Mouse (Mus musculus) stomach, embryonic 16.5 days (tissue): ENCODE data around the gene Tmem42. TPM values are rescaled to one million over a fixed set of nuclear protein-coding genes. Genes with fewer than 3 reads are reported as not detected.

ENCODE experiments used
- ATAC-seq: fragments of 200-750 bp; cut with Nextera tagmentation; 2 replicates; pipeline ENCODE4 v1.8.0; 2017; ENCODE audit warnings: moderate number of reproducible peaks, moderate TSS enrichment; ENCODE audit not compliant: insufficient read depth, low FRiP score
- H3K27ac ChIP-seq: fragments of 300-500 bp; sonication (generic); 2 replicates; pipeline ENCODE4 v1.5.1; 2014; ENCODE audit warnings: low read length
- H3K27me3 ChIP-seq: fragments of 300-500 bp; sonication (generic); 2 replicates; pipeline ENCODE4 v1.6.1; 2014; ENCODE audit warnings: low read length, control low read depth, mixed read lengths; ENCODE audit not compliant: control insufficient read depth, insufficient read depth
- H3K36me3 ChIP-seq: fragments of 300-500 bp; sonication (generic); 2 replicates; pipeline ENCODE4 v1.6.1; 2014; ENCODE audit warnings: low read length; ENCODE audit not compliant: control insufficient read depth, insufficient read depth
- H3K4me1 ChIP-seq: fragments of 300-500 bp; sonication (generic); 2 replicates; pipeline ENCODE4 v1.6.1; 2014; ENCODE audit warnings: low read length, control low read depth, mixed read lengths; ENCODE audit not compliant: control insufficient read depth, insufficient read depth
- H3K4me2 ChIP-seq: fragments of 300-500 bp; sonication (generic); 2 replicates; pipeline ENCODE4 v1.6.1; 2014; ENCODE audit warnings: low read depth, low read length, mixed read lengths
- H3K4me3 ChIP-seq: fragments of 300-500 bp; sonication (generic); replicated peaks from 2 replicates; pipeline ENCODE4 v1.5.1; 2014; ENCODE audit warnings: mild to moderate bottlenecking, low read length
- H3K9ac ChIP-seq: fragments of 300-500 bp; sonication (generic); 2 replicates; pipeline ENCODE4 v1.6.1; 2014; ENCODE audit warnings: low read length
- H3K9me3 ChIP-seq: fragments of 300-500 bp; sonication (generic); replicated peaks from 2 replicates; pipeline ENCODE4 v1.6.1; 2016; ENCODE audit warnings: low read length, control low read depth; ENCODE audit not compliant: control insufficient read depth
- WGBS: fragments of 180-500 bp; shearing (Covaris S2); extraction: QIAGEN DNeasy Blood & Tissue Kit; methylation state at CpG from one replicate; pipeline ENCODE4 v1.1.7; 2014; 5-methylcytosine and 5-hydroxymethylcytosine counted together
- polyA plus RNA-seq: library from polyadenylated mRNA; unstranded; fragments of >200 nt; fragmentation: Nextera tagmentation; extraction: Ambion mirVana; gene quantifications from 2 replicates; pipeline ENCODE4 v1.2.1, GENCODE M21; 2015

Gene Tmem42
- polyA plus RNA-seq, 1 experiment from 2014 or later: 18.7 TPM

DNA sequence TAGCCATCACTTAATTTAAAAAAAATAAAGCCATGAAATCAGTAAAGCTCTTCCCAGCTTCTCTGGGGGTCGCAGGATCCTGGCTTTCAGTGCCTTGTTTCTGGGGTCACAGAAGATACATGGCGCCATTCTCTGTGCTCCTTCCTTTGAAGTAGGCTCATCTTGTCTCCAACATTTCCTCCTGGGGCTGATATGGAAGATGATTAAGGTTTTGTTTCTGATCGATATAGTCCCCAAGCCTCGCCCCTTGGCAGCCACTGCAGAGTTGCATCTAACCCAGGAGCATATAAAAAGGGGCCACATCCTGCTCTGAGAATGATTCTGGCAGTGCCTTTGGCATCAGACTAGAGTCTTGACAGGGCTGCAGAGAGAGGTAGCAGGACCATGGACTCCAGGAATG lies 13.3 kb downstream of the Tmem42 start, which contains the start of gene Tgm4:
Gene Tgm4, plus strand, starts transcription at position 301 of the 400 bp plus-strand sequence.
- no peak within 1 kb of the TSS for H3K27ac ChIP-seq
- no peaks in the 10 kb centered on the region for H3K36me3 ChIP-seq
- no peaks in the 10 kb centered on the region for H3K4me1 ChIP-seq
- H3K9me3 ChIP-seq: no peaks in the 10 kb centered on the region
- WGBS: 80% methylated on average over 4 of the region's 4 CpGs
- no peak within 1 kb of the TSS for H3K4me2 ChIP-seq
- H3K4me3 ChIP-seq: no peak within 1 kb of the TSS
- H3K27me3 ChIP-seq: no peaks in the 10 kb centered on the region
- H3K9ac ChIP-seq: no peak within 1 kb of the TSS
- ATAC-seq: no peak

DNA sequence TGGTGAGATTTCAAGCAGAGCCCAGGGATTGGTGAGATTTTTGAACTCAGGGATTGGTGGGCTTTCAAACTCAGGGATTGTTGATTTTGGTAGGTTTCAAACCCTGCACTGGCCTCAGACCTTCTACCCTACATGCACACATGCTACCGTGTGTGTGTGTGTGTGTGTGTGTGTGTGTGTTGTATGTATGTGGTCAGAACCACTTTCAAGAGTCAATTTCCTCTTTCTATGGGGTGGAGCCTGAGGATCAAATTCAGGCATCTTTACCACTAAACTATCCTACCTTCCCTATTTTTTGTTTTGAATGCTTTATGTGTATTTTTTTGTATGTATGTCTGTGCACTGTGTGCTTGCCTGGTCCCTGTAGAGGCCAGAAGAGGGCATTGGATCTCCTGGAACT lies 26.5 kb downstream of the Tmem42 start:
- 69% methylated on average over 1 of the region's 1 CpGs for WGBS
- Histone ChIP-seq H3K27me3 (no peaks in the 10 kb centered on the region), H3K9ac (no peak overlapping the region), H3K36me3 (no peaks in the 10 kb centered on the region), H3K4me2 (no peak overlapping the region), H3K9me3 (no peaks in the 10 kb centered on the region), H3K27ac (no peak overlapping the region), H3K4me1 (no peaks in the 10 kb centered on the region), H3K4me3 (no peak overlapping the region)
- no peak for ATAC-seq

DNA sequence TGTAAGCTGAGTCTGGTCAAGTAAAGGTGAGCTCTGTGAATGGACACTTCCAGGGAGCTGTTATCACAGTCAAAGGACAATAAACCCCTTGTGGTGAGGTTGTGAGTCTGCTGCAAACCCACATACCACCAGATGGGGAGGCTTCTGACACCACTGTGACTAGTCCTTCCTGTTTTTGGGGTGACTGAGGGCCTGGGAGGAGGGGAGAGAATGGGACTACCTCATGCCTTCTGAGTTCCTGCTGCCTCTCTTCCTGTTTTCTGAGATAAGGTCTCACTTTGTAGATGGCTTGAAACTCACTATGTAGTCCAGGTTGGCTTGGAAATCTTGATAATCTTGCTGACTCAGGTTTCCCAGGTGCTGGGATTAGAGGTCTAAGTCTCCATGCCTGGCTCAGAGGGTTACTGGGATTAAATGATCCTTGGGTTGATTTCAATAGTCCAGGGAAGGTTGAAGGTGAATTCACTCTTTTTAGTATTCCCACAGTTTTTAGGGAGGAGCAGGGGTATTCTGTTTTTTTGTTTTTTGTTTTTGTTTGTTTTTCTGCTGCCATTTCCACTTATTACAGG lies 37.7 kb downstream of the Tmem42 start:
- Histone ChIP-seq H3K4me1 (no peaks in the 10 kb centered on the region), H3K9ac (no peak overlapping the region), H3K4me2 (no peak overlapping the region), H3K27me3 (no peaks in the 10 kb centered on the region), H3K36me3 (no peaks in the 10 kb centered on the region), H3K27ac (no peak overlapping the region), H3K4me3 (no peak overlapping the region), H3K9me3 (no peaks in the 10 kb centered on the region)
- ATAC-seq: no peak; the same call in 1 of the 2 replicates

DNA sequence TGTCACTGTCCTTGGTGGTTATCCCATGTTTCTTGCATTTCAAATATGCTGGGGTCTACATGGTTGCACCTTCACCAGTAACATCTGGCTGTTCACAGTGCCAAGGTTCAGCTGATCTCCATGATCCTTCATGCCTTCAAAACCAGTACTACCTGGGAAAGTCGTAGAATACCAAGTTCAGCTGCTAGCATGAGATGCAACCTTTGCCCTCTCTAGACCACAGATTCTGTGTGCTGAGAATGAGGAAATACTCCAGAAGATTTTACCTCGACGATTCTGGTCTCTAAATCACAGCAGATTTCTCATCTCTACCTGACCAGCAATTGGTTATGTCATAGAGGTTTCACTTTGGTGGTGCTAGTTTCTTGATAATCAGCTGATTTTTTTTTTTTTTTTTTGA lies 39.0 kb downstream of the Tmem42 start:
- Histone ChIP-seq H3K9me3 (no peaks in the 10 kb centered on the region), H3K4me3 (no peak overlapping the region), H3K4me1 (no peaks in the 10 kb centered on the region), H3K27ac (no peak overlapping the region), H3K36me3 (no peaks in the 10 kb centered on the region), H3K9ac (no peak overlapping the region), H3K4me2 (no peak overlapping the region), H3K27me3 (no peaks in the 10 kb centered on the region)
- WGBS: 61% methylated on average over 3 of the region's 3 CpGs
- no peak for ATAC-seq

Other genes with a start within 250 kb of the Tmem42 start
- 6.0 and 7.0 TPM in 2 replicates for gene Tcaim, start 215.8 kb upstream of the Tmem42 start, polyA plus RNA-seq
- gene Gm35549, start 177.3 kb upstream of the Tmem42 start, polyA plus RNA-seq: 0.77 TPM in 1 of 2 replicates, not detected in the other
- gene Zfp445, start 155.3 kb upstream of the Tmem42 start, polyA plus RNA-seq: 70.9 and 79.6 TPM in 2 replicates
- 4.8 and 4.9 TPM in 2 replicates for gene Zkscan7, start 135.6 kb upstream of the Tmem42 start, polyA plus RNA-seq
- 12.0 and 12.6 TPM in 2 replicates for gene Zfp105, start 98.3 kb upstream of the Tmem42 start, polyA plus RNA-seq
- 27.4 and 32.7 TPM in 2 replicates for gene 1110059G10Rik, start 70.3 kb upstream of the Tmem42 start, polyA plus RNA-seq
- gene Kif15, start 70.3 kb upstream of the Tmem42 start, polyA plus RNA-seq: 32.0 and 36.2 TPM in 2 replicates
- gene Tgm4, start 13.4 kb downstream of the Tmem42 start, polyA plus RNA-seq: 0.48 and 0.50 TPM in 2 replicates
- gene Zdhhc3, start 91.9 kb downstream of the Tmem42 start, polyA plus RNA-seq: 73.4 and 78.5 TPM in 2 replicates
- gene Exosc7, start 91.9 kb downstream of the Tmem42 start, polyA plus RNA-seq: 112 and 125 TPM in 2 replicates
- gene Clec3b, start 129.6 kb downstream of the Tmem42 start, polyA plus RNA-seq: 1.8 and 2.5 TPM in 2 replicates
- gene Cdcp1, start 194.7 kb downstream of the Tmem42 start, polyA plus RNA-seq: 14.5 and 18.6 TPM in 2 replicates
- gene Tmem158, start 239.4 kb downstream of the Tmem42 start, polyA plus RNA-seq: 4.1 and 4.4 TPM in 2 replicates